Mouse (Mus musculus) kidney, postnatal 25 days (tissue): ENCODE data around the gene Gm21970.

Experiments used
- DNase-seq, 2 experiments: peaks; one replicate each; pipeline ENCODE4 v3.0.0; 2021; ENCODE audit warnings: mixed read lengths in 2 of 2

The Gm21970 gene

GRCm38 (mm10) chr16:91465505-91466240 lies 74.2 kb downstream of the Gm21970 start:
- no peak for DNase-seq

- peak; percentile 24 to 58 for DNase-seq
These were observed 75.0 kb downstream of the Gm21970 start for GRCm38 (mm10) chr16:91466566-91466965.
